Comparison of ENCODE assay signal across 25 mouse cellular contexts in the genomic region with DNA sequence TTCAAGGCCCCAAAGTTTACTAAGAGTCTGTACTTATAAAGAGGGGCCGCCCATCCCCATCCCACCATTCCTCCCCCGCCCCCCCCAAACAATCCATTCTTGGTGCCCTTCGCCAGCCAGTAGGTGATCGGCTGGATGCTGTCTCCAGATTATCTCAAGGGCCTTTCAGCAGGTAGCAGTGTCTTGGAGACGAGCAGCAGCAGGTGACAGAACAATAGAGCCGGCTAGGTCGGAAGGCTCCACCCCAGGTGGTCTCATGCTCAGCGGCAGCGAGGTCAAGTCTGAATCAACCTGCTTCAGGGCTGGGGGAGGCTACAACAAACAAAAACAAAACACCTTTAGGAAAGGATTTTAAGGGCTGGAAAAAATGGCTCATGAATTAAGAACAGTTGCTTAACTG. TPM values are rescaled to one million over a fixed set of nuclear protein-coding genes. Genes with fewer than 3 reads are reported as not detected.
DNase-seq lines count a peak whose midpoint lies in the region; ATAC-seq and TF ChIP-seq lines count a peak whose summit lies in the region.
"Had no signal": no experiment of that assay in that cellular context is flagged by ENCODE, and none has a peak within 500 bp of the region (broad histone marks: within the 10 kb centered on the region; RNA-seq: fewer than 3 reads in every experiment).

No protein-coding gene starts in this region.

- in situ Hi-C loops in ES-E14 (cut with MboI; ENCODE audit: low sequenced_read_pairs in 2 of 2, unreplicated experiment in 2 of 2): no loop called here

- no peaks in the 10 kb centered on the region for H3K36me3 ChIP-seq in kidney, embryonic 15.5 days
- H3K36me3 ChIP-seq in ES-E14 (ENCODE audit: control insufficient read depth, insufficient read depth, low read length, poor library complexity, severe bottlenecking): no peaks in the 10 kb centered on the region
- no peaks in the 10 kb centered on the region for H3K36me3 ChIP-seq in intestine, postnatal 0 days (ENCODE audit: control insufficient read depth, insufficient read depth)
- H3K36me3 ChIP-seq in liver, postnatal 0 days (replicated peaks; ENCODE audit: insufficient read depth, low read length): no peaks in the 10 kb centered on the region
- H3K36me3 ChIP-seq: embryonic facial prominence, embryonic 10.5 days; forebrain, embryonic 12.5 days; heart, embryonic 13.5 days; hindbrain, embryonic 15.5 days; limb, embryonic 10.5 days had no signal

- no peak for TF ChIP-seq EP300 in liver, postnatal 0 days (IDR thresholded peaks at IDR 0.05; ENCODE audit: low read depth)

- no peak for ATAC-seq in kidney, embryonic 15.5 days (replicated peaks; ENCODE audit: low FRiP score)
- ATAC-seq in intestine, postnatal 0 days: 0 out of 2 replicates have a peak, but pooled peaks have one; percentile 9
- ATAC-seq in liver, postnatal 0 days: no peak
- ATAC-seq: activated CD4-positive, CD25-positive, alpha-beta regulatory T cell, adult 4 months; midbrain, embryonic 16.5 days had no signal

- no peak for TF ChIP-seq CTCF in intestine, postnatal 0 days (IDR thresholded peaks at IDR 0.05; ENCODE audit: low read depth)
- no peak for TF ChIP-seq CTCF in liver, postnatal 0 days (IDR thresholded peaks at IDR 0.05; ENCODE audit: low read depth)

- no peaks in the 10 kb centered on the region for H3K9me3 ChIP-seq in kidney, embryonic 15.5 days (replicated peaks)
- H3K9me3 ChIP-seq in ES-E14 (ENCODE audit: control insufficient read depth, insufficient read depth, low read depth, low read length): 0 out of 2 replicates have a peak, but pooled peaks cover 1% of the 10 kb centered on the region
- H3K9me3 ChIP-seq in intestine, postnatal 0 days (ENCODE audit: control insufficient read depth): peaks cover 3% of the 10 kb centered on the region; the same call in 1 of the 2 replicates
- H3K9me3 ChIP-seq in liver, postnatal 0 days (ENCODE audit: low read length): peaks cover 2% of the 10 kb centered on the region; the same call in 1 of the 2 replicates
- H3K9me3 ChIP-seq: embryonic facial prominence, embryonic 10.5 days; forebrain, embryonic 12.5 days; heart, embryonic 13.5 days; hindbrain, embryonic 15.5 days; limb, embryonic 10.5 days had no signal

- no peak overlapping the region for H3K4me2 ChIP-seq in kidney, embryonic 15.5 days
- H3K4me2 ChIP-seq in intestine, postnatal 0 days (replicated peaks; ENCODE audit: low read depth): 0 out of 2 replicates have a peak overlapping the region, but pooled peaks have one; percentile 24
- no peak overlapping the region for H3K4me2 ChIP-seq in liver, postnatal 0 days (ENCODE audit: low read depth, low read length)
- H3K4me2 ChIP-seq: forebrain, embryonic 12.5 days; heart, embryonic 13.5 days; hindbrain, embryonic 15.5 days had no signal

- H3K27ac ChIP-seq in kidney, embryonic 15.5 days: peak overlapping the region; percentile 64
- peak overlapping the region; percentile 98 for H3K27ac ChIP-seq in ES-E14 (ENCODE audit: insufficient read depth, low read depth, low read length, poor library complexity, severe bottlenecking)
- peak overlapping the region; percentile 81 for H3K27ac ChIP-seq in intestine, postnatal 0 days (ENCODE audit: low read depth, low read length)
- H3K27ac ChIP-seq in liver, postnatal 0 days (ENCODE audit: low read depth): peak overlapping the region; percentile 86
- H3K27ac ChIP-seq: embryonic facial prominence, embryonic 10.5 days; forebrain, embryonic 12.5 days; heart, embryonic 13.5 days; hindbrain, embryonic 15.5 days; layer of hippocampus, adult 2 months; left cerebral cortex, adult 2 months; limb, embryonic 10.5 days had no signal

- WGBS in kidney, embryonic 15.5 days: 45% methylated on average over 9 of the region's 9 CpGs
- WGBS in intestine, postnatal 0 days: 37% methylated on average over 9 of the region's 9 CpGs
- WGBS in liver, postnatal 0 days (ENCODE audit: insufficient replicate concordance): 55% methylated on average over 9 of the region's 9 CpGs

- H3K4me1 ChIP-seq in kidney, embryonic 15.5 days: peaks cover 4% of the 10 kb centered on the region
- peaks cover 7 to 10% of the 10 kb centered on the region in 2 experiments for H3K4me1 ChIP-seq in ES-E14 (ENCODE audit: control insufficient read depth in 2 of 2, insufficient read depth in 2 of 2, low read length in 2 of 2, poor library complexity in 1 of 2)
- no peaks in the 10 kb centered on the region for H3K4me1 ChIP-seq in intestine, postnatal 0 days (replicated peaks; ENCODE audit: control insufficient read depth, insufficient read depth, low read length)
- no peaks in the 10 kb centered on the region for H3K4me1 ChIP-seq in liver, postnatal 0 days (ENCODE audit: insufficient read depth)
- H3K4me1 ChIP-seq: embryonic facial prominence, embryonic 10.5 days; forebrain, embryonic 12.5 days; hindbrain, embryonic 15.5 days; limb, embryonic 10.5 days; megakaryocyte, embryonic 14.5 days had no signal

- H3K9ac ChIP-seq in kidney, embryonic 15.5 days: no peak overlapping the region
- peak overlapping the region; percentile 53; the same call in 1 of the 2 replicates for H3K9ac ChIP-seq in ES-E14 (ENCODE audit: insufficient read depth, low read depth, low read length, poor library complexity, severe bottlenecking)
- no peak overlapping the region for H3K9ac ChIP-seq in intestine, postnatal 0 days (ENCODE audit: low read depth, low read length)
- H3K9ac ChIP-seq in liver, postnatal 0 days (replicated peaks): no peak overlapping the region
- H3K9ac ChIP-seq: forebrain, embryonic 12.5 days; heart, embryonic 13.5 days; hindbrain, embryonic 15.5 days had no signal

- no peak overlapping the region for H3K4me3 ChIP-seq in kidney, embryonic 15.5 days (replicated peaks)
- H3K4me3 ChIP-seq in ES-E14 (ENCODE audit: insufficient read depth in 1 of 2, low read depth in 1 of 2, low read length in 2 of 2, poor library complexity in 1 of 2, severe bottlenecking in 1 of 2): no peak overlapping the region
- no peak overlapping the region for H3K4me3 ChIP-seq in intestine, postnatal 0 days (ENCODE audit: low read depth, low read length)
- H3K4me3 ChIP-seq in liver, postnatal 0 days (ENCODE audit: low read depth, low read length): no peak overlapping the region
- H3K4me3 ChIP-seq: embryonic facial prominence, embryonic 10.5 days; forebrain, embryonic 12.5 days; heart, embryonic 13.5 days; hindbrain, embryonic 15.5 days; layer of hippocampus, adult 2 months; left cerebral cortex, adult 2 months; limb, embryonic 10.5 days; megakaryocyte, embryonic 14.5 days had no signal

- DNase-seq in kidney, adult 8-10 months: no peak
- DNase-seq in ES-E14 (ENCODE audit: low read depth, low spot score): peak; percentile 80
- DNase-seq in liver, postnatal 0 days: no peak
- no peak for DNase-seq in urinary bladder, adult 18-20 months (ENCODE audit: low spot score in 2 of 2)
- DNase-seq in adrenal gland, adult 2 months: no peak
- no peak for DNase-seq in gastrocnemius, postnatal 25 days
- DNase-seq: adrenal gland, postnatal 25 days; cerebellum, adult 18-20 months; cerebellum, postnatal 36 days; heart, adult 18-20 months; heart, postnatal 36 days; lung, adult 2 months; right cerebral cortex, postnatal 25 days had no signal

- no peaks in the 10 kb centered on the region for H3K27me3 ChIP-seq in kidney, embryonic 15.5 days
- no peaks in the 10 kb centered on the region for H3K27me3 ChIP-seq in intestine, postnatal 0 days (replicated peaks; ENCODE audit: control insufficient read depth, insufficient read depth, low read length)
- no peaks in the 10 kb centered on the region for H3K27me3 ChIP-seq in liver, postnatal 0 days (ENCODE audit: insufficient read depth, low read length)
- H3K27me3 ChIP-seq: forebrain, embryonic 12.5 days; heart, embryonic 13.5 days; hindbrain, embryonic 15.5 days; megakaryocyte, embryonic 14.5 days had no signal

TF ChIP-seq in ES-E14, 5 proteins besides CTCF, POLR2A, EP300 and RAD21:
- TF ChIP-seq ZNF384 (IDR thresholded peaks at IDR 0.05; ENCODE audit: low read depth, low read length): no peak
- no peak for TF ChIP-seq ZC3H11A (IDR thresholded peaks at IDR 0.05; ENCODE audit: borderline replicate concordance, low read depth, low read length)
- no peak for TF ChIP-seq MAFK (IDR thresholded peaks at IDR 0.05; ENCODE audit: insufficient read depth, low read depth, low read length)
- TF ChIP-seq HCFC1 (IDR thresholded peaks at IDR 0.05; ENCODE audit: borderline replicate concordance, insufficient read depth, low read length): no peak
- TF ChIP-seq CHD2 (IDR thresholded peaks at IDR 0.05; ENCODE audit: low read depth, low read length): 0 out of 2 replicates have a peak, but pooled peaks have one; percentile 48

RNA-seq across cellular contexts. Expression of gene Actr2, which starts 32.7 kb away (rescaled TPM):
- polyA plus RNA-seq in kidney, embryonic 15.5 days (2015; fragmentation: Nextera tagmentation; extraction: Ambion mirVana): 125 and 146 TPM in 2 replicates
- 70.3 and 107 TPM in 2 replicates for total RNA-seq in ES-E14 (2012; rRNA removed)
- 109 and 111 TPM in 2 replicates for polyA plus RNA-seq in intestine, postnatal 0 days (2015; fragmentation: Nextera tagmentation; extraction: Ambion mirVana)
- polyA plus RNA-seq in liver, postnatal 0 days (2015; fragmentation: Nextera tagmentation; extraction: Ambion mirVana): 49.1 and 54.3 TPM in 2 replicates
- 100 to 1,000 TPM; 109 to 140 TPM for total RNA-seq in adrenal gland, adult 2 months (2021)
- polyA plus RNA-seq in adrenal gland, adult 2 months (2012; rRNA removed): 4.4 and 5.0 TPM in 2 replicates
- 10 to 100 TPM; 30.1 to 37.5 TPM for total RNA-seq in gastrocnemius, postnatal 25 days (2021)

RNA-seq across cellular contexts. Expression of gene Rab1a, which starts 55.8 kb away (rescaled TPM):
- 255 and 287 TPM in 2 replicates for polyA plus RNA-seq in kidney, embryonic 15.5 days (2015; fragmentation: Nextera tagmentation; extraction: Ambion mirVana)
- 77.9 and 122 TPM in 2 replicates for total RNA-seq in ES-E14 (2012; rRNA removed)
- polyA plus RNA-seq in intestine, postnatal 0 days (2015; fragmentation: Nextera tagmentation; extraction: Ambion mirVana): 761 and 762 TPM in 2 replicates
- polyA plus RNA-seq in liver, postnatal 0 days (2015; fragmentation: Nextera tagmentation; extraction: Ambion mirVana): 141 and 143 TPM in 2 replicates
- 100 to 1,000 TPM; 165 to 173 TPM for total RNA-seq in adrenal gland, adult 2 months (2021)
- polyA plus RNA-seq in adrenal gland, adult 2 months (2012; rRNA removed): 28.4 and 34.4 TPM in 2 replicates
- total RNA-seq in gastrocnemius, postnatal 25 days (2021): 10 to 100 TPM; 85.8 to 93.1 TPM
